Mouse (Mus musculus) cerebellum, adult 9-10 months (tissue): ENCODE measurements around the gene Amd2.

Experiments
- DNase-seq: peaks from one replicate; pipeline ENCODE4 v3.0.0; 2022

Amd2 gene

DNA sequence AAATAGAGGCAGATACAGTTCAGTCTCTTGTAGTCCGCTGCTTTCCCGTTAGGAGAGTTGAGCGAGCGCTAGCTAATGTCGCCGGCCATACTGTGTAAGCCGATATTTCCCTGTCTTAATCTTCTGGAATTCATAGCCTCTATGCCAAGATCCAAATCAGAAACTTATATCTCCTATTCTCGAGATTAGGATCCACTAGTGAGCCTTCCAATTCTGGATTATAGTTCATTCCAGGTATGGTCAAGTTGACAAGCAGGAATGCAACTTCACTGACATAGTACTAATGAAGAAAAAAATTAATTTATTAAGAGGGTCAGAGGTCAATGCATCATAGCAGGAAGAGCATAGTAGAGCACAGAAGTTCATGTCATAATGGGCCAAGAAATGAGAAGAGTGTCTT lies at the start of gene Amd2:
Gene Amd2 (minus strand): TSS at position 101 of the 400 bp plus-strand sequence.
- DNase-seq, result no peak

DNA sequence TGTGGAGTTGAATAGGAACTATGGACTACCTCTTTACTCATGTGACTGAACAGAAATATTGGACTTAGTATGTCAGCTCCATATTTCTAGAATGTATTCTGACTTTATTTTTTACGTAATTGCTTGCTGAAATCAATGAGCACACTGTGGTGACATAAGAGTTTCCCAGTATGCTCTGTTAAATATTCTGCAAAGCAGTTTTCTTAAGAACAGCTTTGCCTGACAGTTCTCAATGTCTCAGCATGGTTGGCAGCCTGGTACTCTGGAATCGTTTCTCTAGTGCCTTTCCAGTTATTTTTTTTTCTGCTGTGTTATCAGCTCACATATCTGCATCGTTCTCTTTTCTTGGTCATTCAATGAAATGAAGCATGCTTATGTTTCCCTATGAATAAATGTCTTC lies 49.6 kb upstream of the Amd2 start:
- no peak for DNase-seq

DNA sequence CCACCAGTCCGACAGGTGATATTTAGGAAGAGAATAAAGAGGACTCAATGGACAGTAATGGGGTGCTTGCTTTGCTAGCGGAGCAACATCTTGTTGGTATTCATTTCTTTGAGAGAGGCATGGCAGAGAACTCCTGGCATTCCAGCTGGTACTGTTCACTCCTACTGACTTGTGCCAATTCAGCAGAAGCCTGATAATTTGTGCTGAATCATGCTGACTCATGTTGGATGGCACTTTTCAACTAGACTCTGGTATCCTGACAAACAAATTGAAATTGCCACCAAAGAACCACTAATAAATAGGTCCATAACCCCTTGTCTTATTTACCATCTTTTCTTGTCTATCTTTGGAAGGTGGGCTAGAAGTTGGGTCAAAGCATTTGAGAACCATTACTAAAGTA lies 25.9 kb upstream of the Amd2 start:
- no peak for DNase-seq

DNA sequence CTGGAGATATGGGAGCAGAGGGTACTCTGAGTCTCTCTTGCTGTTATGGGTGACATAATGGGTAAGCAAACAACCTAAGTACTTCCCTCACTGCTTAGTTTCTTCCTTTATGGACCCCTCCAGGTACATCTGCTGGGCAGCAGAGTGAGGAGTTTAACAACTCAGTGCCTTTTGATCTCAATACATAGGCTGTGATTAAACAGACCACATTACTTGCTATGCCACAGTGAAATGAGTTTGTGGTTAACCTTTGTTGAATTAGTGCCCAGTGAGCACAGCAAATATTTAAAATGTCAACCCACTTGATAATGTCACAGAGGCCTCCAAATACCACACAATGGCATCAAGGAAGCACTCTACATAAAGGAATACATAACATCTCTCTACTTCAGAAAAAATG lies 2.6 kb upstream of the Amd2 start:
- no peak for DNase-seq
